Mouse (Mus musculus): ENCODE measurements around the gene Armc6.

The Armc6 gene

GRCm38 (mm10) chr8:70197603-70198002 is 36.7 kb downstream of the Armc6 start:
- no peak for DNase-seq (ENCODE audit: extremely low spot score, low read depth, low spot score)

DNA sequence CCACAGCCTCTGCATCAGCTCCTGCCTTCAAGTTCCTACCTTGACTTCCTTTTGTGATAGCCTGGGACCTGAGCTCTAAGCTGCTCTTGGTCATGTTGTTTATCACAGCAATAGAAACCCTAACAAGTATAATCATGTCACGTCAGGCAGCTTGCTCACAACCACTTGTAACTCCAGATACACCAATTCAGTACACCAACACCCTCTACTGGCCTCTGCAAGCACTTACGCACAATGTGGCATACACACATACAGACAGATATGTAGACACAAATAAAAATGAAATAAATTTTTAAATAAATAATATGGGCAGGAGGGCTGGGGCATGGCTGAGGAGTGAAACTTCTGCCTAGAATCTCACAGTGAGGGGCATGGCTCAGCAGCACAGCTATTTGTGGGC is 38.5 kb downstream of the Armc6 start:
- no peak for DNase-seq (ENCODE audit: extremely low spot score, low read depth, low spot score)

DNA sequence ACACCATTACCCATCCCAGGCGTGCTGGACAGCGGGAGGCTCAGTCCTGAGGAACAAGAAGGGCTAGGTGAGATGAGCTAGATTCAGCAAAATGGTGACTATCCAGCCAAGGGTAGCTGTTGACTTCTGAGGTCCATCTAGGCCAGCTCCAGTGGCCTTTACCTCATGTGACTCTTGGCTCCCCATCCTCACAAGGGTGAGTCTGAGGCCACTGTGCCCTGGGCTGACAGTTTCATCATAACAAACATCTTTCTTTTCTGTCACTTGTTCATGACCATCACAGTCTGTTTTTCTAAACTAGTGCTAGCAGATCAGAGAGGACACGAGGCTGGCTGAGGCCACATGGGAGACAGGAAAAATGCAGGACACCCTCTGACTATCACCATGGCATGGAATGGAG is 40.1 kb downstream of the Armc6 start:
- DNase-seq (ENCODE audit: extremely low spot score, low read depth, low spot score): no peak

DNA sequence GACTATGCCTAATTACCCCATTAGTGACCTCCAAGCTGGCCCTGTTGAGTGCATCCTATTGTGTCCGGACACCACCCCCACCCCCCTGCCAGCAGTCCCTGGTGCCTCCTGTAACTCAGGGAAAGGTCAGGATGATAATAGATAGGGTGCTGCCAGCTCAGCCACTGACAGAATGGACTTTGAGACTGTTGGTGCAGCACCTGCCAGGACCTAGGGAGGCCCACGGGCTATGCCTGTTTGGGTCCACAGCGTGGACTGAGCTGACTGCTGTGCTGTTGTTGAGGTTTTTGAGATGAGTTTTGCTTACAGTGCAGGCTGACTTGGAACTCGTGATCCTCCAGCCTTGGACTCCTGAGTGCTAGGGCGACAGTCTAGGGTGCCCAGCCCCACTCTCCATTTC is 41.0 kb downstream of the Armc6 start:
- DNase-seq (ENCODE audit: extremely low spot score, low read depth, low spot score): no peak

- no peak for DNase-seq (ENCODE audit: extremely low spot score, low read depth, low spot score)
Measured at GRCm38 (mm10) chr8:70188707-70189106, 45.6 kb downstream of the Armc6 start.

DNA sequence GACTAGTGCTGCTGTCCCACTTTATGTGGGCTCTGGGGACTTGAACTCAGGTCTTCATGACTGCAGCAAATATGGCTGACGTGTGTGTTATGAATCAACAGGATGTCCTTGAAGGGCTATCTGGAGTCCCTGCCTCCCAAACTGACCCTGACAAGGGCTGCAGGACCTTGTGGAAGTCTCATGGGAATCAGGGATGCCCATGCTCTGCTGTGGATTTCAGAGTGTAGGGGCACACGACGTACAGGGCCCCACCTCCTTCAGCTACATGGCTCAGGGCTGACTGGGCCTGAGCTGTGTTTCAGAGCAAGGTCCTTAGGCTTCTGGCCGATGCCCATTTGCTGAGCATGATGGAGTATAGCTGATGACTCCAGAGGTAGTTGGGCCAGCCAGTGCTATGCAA is 51.1 kb downstream of the Armc6 start:
- DNase-seq (ENCODE audit: extremely low spot score, low read depth, low spot score): no peak

- no peak for DNase-seq (ENCODE audit: extremely low spot score, low read depth, low spot score)
Measured at GRCm38 (mm10) chr8:70181903-70182252, 52.4 kb downstream of the Armc6 start.

GRCm38 (mm10) chr8:70181212-70181902 is 52.9 kb downstream of the Armc6 start:
- no peak for DNase-seq (ENCODE audit: extremely low spot score, low read depth, low spot score)

GRCm38 (mm10) chr8:70179082-70179481 is 55.2 kb downstream of the Armc6 start:
- no peak for DNase-seq (ENCODE audit: extremely low spot score, low read depth, low spot score)

- DNase-seq (ENCODE audit: extremely low spot score, low read depth, low spot score): no peak
Measured at GRCm38 (mm10) chr8:70178231-70178630, 56.0 kb downstream of the Armc6 start.

DNA sequence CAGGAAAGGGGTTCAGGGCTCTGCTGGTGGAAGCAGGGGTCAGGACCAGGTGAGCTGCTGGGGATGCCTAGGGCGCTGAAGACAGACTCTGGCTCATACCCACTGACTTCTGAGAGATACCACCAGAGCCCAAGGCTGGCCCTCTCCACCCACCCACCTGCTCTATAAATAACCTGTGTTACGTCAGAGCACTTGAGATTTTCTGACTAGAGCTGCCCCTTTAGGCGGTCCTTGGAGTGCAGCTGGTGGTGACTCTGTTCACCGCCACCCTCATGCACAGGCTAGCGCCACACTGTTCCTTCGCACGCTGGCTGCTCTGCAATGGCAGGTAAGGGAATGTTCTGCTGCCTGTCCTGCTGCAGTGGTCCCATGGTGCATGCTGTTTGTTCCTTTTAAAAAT is 60.2 kb downstream of the Armc6 start:
- no peak for DNase-seq (ENCODE audit: extremely low spot score, low read depth, low spot score)

DNA sequence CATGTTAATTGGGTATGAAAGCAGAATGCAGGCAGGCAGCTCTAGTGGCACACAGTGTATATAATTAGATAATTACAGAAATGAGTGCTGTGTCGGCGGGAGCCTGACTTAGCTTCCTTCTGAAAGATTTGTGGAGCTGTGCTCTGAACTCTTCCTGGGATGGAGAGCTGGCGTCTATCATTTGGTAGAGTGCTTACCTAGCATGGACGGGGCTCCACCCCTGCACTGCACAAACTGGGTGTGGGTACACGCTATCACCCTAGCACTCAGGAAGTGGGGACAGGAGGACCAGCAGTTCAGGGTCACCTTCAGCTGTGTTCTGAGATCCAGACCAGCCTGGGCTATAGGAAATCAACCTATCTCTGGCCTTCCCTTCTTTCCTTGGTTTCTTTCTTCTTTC is 60.9 kb downstream of the Armc6 start:
- DNase-seq (ENCODE audit: extremely low spot score, low read depth, low spot score): no peak

- peak; percentile 84 for DNase-seq (ENCODE audit: extremely low spot score, low read depth, low spot score)
Measured at GRCm38 (mm10) chr8:70172043-70172681, 62.1 kb downstream of the Armc6 start, which contains the start of gene Tmem161a. Tmem161a (plus strand) TSS chr8:70172356.

DNA sequence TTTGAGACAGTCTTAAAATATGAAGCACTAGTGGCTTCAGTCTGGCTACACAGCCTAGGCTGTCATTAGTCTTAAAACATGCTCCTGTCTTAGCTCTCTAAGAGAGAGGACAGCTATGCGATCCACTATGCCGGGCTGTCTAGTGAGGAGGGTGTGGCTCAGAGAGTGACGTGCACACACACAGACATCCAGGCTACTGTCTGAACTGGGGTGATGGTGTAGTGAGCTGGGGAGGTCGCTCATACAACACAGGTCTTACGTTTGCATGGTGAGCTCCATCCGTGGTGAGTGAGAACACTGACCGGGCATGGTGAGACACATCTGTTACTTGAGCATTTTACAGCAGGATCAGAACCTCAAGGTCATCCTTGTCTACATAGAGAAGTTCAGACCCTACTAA is 63.0 kb downstream of the Armc6 start:
- DNase-seq (ENCODE audit: extremely low spot score, low read depth, low spot score): no peak

DNA sequence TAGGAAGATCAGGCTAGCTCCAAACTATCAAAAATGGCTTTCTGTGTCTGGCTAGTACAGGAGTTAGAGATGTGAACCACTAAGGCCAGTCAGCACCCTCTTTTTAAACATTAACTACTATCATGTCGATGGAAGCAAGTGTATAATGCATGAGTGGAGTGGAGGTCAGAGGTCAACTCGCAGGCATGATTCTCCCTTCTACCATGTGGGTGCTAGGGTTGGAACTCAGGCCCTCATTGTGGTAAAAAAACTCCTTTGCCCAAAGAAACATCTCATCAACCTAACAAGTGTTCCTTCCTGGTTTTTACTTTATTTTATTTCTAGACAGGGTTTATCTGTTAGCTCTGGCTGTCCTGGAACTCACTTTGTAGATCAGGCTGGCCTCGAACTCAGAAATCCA is 63.5 kb downstream of the Armc6 start:
- DNase-seq (ENCODE audit: extremely low spot score, low read depth, low spot score): no peak

All from hindlimb bud, embryonic 11.5 days (tissue).